Mouse (Mus musculus): ENCODE results near the gene Defb19.
A peak's percentile ranks its signal among the peaks of the same experiment; 100 is the strongest.

The Defb19 gene

GRCm38 (mm10) chr2:152580612-152581011, 500 bp upstream of the Defb19 start:
- DNase-seq = no peak

GRCm38 (mm10) chr2:152573484-152573883, 6.6 kb downstream of the Defb19 start:
- no peak for DNase-seq

- peak; percentile 57 for DNase-seq
Observed at GRCm38 (mm10) chr2:152572114-152572794, 7.9 kb downstream of the Defb19 start, which contains the start of gene Defb21. Gene Defb21, plus strand, starts transcription at chr2:152572744.

GRCm38 (mm10) chr2:152570313-152570712, 9.8 kb downstream of the Defb19 start:
- no peak for DNase-seq

- no peak for DNase-seq
Observed at GRCm38 (mm10) chr2:152569881-152570280, 10.2 kb downstream of the Defb19 start.

GRCm38 (mm10) chr2:152569038-152569437, 11.1 kb downstream of the Defb19 start, which contains the start of gene Gm17416:
Gene Gm17416, plus strand, starts transcription at chr2:152569338.
- DNase-seq = no peak

- DNase-seq = no peak
Observed at GRCm38 (mm10) chr2:152556655-152557054, 23.5 kb downstream of the Defb19 start.

GRCm38 (mm10) chr2:152553774-152554423, 26.2 kb downstream of the Defb19 start:
- DNase-seq = peak; percentile 60

GRCm38 (mm10) chr2:152548124-152548523, 32.0 kb downstream of the Defb19 start:
- DNase-seq = no peak

GRCm38 (mm10) chr2:152544691-152545090, 35.4 kb downstream of the Defb19 start:
- peak; percentile 33 for DNase-seq

- DNase-seq = no peak
Observed at GRCm38 (mm10) chr2:152543478-152543877, 36.6 kb downstream of the Defb19 start.

GRCm38 (mm10) chr2:152542897-152543296, 37.2 kb downstream of the Defb19 start:
- DNase-seq = no peak

- DNase-seq = no peak
Observed at GRCm38 (mm10) chr2:152541979-152542378, 38.1 kb downstream of the Defb19 start.

GRCm38 (mm10) chr2:152539944-152540710, 40.0 kb downstream of the Defb19 start, which contains the start of gene Defb29:
Gene Defb29, minus strand, starts transcription at chr2:152540098.
- peak; percentile 18 for DNase-seq
